Mouse (Mus musculus) liver, embryonic 14.5 days (tissue): ENCODE data around the gene Clps.

ENCODE experiments used
- CTCF ChIP-seq: IDR thresholded peaks from 2 replicates; pipeline ENCODE4 v1.5.1; 2016; ENCODE audit warnings: antibody characterized with exemption, low read depth, control low read depth
- EP300 ChIP-seq: IDR thresholded peaks from 2 replicates; pipeline ENCODE4 v1.6.1; 2016; ENCODE audit warnings: antibody characterized with exemption, low read depth

DNA sequence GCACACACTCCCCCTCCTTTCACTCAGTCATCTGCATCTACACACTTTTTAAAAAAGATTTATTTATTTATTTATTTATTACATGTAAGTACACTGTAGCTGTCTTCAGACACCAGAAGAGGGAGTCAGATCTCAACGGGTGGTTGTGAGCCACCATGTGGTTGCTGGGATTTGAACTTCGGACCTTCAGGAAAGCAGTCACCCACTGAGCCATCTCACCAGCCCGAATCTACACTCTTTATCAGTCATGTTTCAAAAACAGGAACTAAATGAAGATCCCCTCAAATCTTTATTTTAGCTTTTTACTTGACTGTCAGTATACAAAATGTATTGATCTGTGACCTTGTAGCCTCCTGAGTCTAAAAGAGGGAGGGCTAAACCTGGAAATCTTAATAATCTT, 49.0 kb upstream of the Clps start:
- TF ChIP-seq CTCF: 0 out of 2 replicates have a peak, but pooled peaks have one; percentile 11
- TF ChIP-seq EP300: no peak
